Mouse (Mus musculus): ENCODE measurements around the gene Adk.
A peak's percentile ranks its signal among the peaks of the same experiment; 100 is the strongest.

The Adk gene

DNA sequence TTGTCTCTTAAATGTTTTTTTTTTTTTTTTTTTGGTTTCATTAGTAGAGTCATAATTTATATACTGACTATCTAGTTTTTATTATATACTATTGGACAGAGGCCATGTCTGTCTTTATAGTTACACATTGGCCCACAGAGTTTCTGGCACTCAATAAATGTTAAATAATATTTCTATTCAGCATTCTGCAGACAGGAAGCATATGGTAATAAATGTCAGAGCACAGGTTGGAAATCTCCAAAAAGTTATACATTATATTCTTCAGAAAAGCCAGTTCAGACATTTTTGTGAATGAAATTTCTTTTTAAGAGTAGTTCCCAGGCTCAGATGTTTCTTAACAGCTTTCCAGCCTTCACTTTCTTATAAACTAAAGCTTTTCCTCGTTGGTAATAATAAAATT, 303.9 kb downstream of the Adk start:
- no peak for DNase-seq

DNA sequence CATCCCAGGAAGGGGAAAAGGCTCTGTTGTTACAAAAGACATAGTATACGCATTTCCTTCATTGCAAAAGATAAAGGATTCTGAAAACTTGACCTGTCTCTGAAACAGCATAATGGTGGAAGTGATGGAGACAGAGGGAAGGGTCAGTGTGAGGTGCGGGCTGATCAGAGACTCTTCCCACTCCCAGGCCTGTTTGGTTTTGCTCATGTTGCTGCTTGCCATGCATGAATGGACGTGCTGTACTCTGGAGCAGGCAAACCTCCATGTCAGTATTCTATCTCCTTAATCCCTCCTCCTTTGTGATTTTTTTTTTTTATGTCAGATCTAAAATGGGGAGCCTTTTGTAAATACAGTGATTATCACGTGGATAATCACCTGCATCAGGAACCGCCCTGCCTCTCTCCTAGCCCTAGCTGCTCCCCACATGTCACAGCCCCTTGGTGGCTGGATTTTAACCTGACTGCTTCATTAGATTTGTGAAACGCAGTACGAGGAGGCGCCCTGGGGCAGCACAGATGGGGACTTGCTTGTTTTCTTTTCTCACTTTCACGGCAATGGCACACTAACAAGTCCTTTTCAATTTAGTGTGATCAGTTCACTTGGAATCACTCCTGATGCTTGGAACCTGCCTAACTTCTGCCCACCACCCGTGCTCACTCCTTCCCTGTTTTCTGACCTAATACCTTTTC, 307.0 kb downstream of the Adk start:
- DNase-seq, result peak in 1 of 2 experiments; percentile 13

- no peak for DNase-seq
Measured at GRCm38 (mm10) chr14:21359896-21360525, 307.6 kb downstream of the Adk start.

GRCm38 (mm10) chr14:21367095-21367494, 314.7 kb downstream of the Adk start:
- DNase-seq, result no peak

DNA sequence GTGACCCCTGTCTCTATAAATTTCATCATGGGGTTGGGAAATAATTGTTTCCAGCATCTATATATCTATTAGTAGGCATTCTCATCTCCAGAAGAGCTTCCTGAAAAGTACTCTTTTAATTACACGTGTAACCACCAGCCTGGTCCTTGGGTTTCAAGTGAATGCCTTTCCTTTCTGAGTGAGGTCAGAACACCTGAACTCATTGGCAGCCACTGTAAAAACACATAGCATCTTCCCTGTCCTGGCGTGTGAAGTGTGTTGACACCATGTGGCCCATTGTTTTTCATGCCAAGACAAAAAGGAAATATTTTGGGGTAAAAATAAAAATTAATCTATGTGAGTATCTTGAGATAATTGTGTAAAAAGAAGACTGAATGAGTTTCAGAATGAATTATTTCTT, 316.2 kb downstream of the Adk start:
- DNase-seq, result no peak

DNA sequence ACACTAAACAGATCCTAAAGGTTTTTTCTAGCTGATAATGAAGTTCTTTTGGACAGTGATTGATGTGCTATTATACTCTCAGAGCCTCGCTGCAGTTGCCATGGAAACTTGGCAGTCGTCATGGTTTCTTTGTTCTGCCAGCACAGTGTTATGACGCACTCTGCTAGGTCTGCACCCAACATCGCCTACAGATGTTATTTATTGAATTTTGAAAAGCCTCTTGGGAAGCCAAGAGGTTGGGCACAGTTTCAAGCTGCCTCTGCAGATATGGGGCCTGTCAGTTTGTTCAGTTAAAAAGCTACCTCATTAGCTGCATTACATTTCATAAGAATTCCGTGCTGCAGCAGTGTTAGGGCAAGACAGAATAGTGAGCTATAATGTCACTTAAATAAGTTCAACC, 316.8 kb downstream of the Adk start:
- peak; percentile 71 to 80 for DNase-seq

DNA sequence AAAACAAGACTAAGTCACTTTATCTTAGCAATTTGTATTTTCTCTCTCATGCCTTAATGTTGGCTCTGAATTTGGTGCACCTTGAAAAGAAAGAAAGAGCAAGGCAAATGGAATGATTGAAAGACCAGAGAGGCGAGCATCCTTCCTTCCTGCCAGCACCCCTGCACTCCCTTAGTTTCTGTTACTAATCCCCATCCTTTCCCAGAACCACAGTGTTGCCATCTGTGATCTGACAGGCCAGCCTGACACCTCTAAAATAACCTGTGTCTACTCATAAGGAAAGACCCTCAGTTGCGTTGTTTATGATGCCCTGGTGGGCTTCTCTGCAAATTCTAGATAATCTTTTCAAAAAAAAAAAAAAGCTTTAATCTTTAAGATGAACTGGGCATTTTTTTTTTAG, 319.6 kb downstream of the Adk start:
- no peak for DNase-seq

DNA sequence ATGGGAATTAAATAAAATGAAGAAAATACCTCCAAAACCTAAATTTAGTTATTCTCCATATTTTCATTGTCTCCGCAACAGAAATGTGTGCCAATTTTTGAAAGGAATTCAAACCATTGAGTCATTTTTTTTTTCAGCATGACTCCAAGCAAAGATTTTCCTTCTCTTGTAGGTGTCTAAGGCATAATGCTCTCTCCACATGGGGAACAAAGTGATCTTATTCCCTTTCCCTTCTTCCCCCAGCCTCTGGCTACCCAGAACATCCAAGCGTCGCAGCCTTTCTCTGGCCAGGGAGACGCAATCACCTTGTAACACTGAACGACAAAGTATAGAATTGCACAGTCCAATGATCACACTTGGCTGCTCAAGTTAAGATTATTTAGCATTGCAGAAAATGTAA, 320.3 kb downstream of the Adk start:
- no peak for DNase-seq

- DNase-seq, result no peak
Measured at GRCm38 (mm10) chr14:21383701-21384428, 331.5 kb downstream of the Adk start.

DNA sequence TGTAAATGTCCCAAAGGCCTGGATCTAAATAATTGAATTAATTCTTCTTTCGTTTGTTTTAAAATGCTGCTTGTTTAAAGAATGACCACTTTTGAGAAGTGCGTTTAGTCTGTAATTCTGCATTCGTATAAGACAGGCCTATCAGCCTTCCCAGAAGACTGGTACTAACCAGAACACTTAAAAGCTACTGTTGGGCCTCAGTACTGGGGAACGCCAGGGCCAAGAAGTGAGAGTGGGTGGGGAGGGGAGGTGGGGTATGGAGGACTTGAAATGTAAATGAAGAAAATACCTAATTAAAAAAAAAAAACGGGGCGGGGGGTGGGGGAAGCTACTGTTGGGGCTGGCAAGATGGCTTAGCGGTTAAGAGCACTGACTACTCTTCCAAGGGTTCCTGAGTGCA, 347.1 kb downstream of the Adk start:
- DNase-seq, result no peak

GRCm38 (mm10) chr14:21402157-21402601, 349.8 kb downstream of the Adk start:
- DNase-seq, result peak; percentile 10 to 11

DNA sequence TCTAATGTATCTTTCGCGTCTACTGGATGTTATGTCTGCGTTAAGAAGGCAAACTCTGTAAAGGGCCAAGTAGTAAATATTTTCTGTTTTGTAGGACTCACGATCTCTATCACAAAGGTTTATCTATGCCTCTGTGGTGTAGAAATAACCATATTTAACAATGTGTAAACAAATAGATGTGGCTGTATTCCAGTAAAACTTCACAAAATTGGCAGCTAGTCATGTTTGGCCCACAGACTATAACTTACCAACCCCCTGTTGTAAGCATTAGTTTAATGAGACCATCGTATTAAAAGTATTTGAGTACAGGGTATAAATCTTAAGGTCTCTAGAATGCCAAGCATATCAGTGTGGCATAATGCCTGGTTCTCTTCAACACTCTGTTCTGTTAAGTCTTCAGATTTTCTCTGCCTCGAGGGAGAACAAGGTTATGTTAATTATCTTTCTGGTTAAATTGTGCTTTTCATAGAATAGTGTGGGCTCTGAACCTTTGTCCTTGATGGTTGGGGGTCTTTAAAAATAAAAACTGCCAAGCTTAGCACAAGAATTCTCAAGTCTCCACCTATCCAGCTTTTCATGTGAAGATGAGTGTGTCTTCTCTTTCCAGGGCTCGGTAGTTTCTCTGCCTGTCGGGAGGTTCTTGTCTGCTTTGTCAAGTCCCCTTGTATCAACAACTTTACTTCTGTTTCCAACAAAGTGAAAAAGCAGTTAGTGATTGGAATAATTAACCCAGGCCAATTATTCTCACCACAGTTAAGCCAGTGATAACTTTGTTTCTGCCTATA, 350.4 kb downstream of the Adk start:
- no peak for DNase-seq

DNA sequence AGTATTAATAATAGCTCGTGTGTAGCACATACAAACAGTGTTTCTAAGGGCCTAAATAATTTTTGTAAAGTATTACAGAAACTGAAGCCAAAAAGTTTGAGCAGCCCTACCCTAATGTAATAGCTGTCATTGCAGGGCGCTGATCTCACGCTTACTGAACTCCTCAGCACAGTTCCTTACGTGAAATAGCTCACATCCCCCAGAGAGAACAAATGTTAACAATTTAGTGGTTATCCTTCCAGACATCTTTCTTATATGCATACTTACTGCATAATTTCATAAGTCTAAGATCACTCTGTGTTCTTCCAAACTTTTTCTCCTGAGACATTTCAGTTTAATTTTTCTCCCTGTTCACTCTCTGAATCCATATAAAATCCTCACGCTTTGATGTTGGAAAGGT, 354.6 kb downstream of the Adk start:
- DNase-seq, result no peak

DNA sequence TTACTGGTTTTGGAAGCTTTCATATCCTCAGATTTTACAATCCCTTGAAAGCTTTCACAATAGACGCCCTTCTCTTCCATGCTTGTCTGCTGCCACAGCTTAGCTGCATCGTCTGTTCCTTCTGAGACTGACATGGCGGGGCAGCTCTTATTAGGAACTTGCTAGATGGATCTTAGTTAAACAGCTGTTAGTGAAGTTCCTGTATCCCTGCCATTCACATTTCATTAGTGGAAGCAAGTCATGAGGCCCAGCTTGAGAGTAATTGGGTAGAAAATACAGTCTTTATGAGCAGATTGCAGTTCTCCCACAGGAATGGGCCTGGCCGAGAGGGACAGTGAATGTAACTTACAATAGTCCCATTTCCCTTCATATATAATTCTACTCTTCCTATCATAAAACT, 356.5 kb downstream of the Adk start:
- DNase-seq, result no peak

DNA sequence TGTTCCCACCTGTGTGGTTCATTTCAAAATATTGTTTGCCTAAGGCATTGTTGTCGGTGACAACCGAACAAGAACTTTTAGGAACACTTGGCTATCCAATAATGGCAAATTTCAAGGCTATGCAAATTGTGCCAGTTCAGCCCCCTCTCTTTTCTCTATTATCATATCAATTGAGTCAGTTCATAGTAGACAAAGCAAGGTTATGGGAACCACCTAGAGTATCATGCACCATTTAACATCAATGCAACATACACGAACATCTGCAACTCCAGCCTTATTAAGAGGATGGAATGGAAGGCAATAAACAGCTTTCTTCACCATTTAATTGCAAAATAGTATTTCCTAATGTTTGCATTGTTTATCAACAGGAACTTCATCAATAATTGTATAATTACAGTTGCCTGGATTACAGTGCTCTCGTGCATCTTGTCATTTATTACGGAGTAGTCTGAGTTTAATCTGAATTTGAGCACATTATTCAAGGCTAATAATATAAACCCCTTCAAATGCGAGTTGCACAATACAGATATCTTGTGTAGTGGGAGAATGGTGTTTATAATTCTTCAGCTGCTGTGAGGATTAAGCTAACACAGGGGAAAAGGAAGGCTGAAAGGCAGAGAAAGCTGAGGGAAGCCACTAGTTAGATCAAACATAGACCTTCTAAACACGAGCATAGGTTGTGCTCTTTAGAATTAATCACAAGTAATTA, 358.5 kb downstream of the Adk start:
- no peak for DNase-seq

GRCm38 (mm10) chr14:21411524-21411923, 359.1 kb downstream of the Adk start:
- DNase-seq, result no peak

DNA sequence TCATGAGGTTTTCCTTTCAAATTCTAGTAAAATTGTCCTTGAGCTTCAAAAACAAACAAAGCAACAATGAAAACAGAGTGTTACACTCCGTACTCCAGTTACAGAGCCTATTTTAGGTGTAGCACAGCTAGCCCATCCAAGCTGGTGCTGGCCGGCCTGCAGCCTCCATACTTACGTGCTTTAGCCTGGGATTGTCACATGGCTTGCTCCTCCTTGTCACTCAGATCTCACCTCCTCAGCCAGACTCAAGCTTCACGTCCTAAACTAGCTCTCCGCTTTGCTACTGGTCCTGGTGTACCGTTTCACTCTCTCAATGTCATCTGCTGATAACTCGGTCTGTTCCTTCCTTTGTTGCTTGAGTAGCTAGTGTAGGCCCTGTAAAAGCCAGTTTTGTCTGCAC, 366.0 kb downstream of the Adk start:
- no peak for DNase-seq

- DNase-seq, result no peak
Measured at GRCm38 (mm10) chr14:21427369-21427768, 375.0 kb downstream of the Adk start.

DNA sequence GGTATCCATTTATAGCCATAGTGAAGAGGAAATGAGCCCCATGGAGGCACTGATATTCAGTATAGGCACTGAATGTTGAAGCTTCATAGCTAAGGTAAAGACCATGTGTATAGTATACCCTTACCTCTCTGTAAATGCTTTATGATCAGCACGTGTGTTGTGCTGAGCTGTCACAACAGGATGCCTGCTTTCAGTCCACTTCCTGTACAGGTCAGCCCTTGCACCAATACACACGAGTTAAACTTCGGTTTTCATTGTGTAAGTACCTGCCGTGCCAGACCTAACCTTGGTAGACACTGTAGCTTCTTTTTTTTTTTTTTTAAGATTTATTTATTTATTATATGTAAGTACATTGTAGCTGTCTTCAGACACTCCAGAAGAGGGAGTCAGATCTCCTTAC, 381.0 kb downstream of the Adk start:
- no peak for DNase-seq

DNA sequence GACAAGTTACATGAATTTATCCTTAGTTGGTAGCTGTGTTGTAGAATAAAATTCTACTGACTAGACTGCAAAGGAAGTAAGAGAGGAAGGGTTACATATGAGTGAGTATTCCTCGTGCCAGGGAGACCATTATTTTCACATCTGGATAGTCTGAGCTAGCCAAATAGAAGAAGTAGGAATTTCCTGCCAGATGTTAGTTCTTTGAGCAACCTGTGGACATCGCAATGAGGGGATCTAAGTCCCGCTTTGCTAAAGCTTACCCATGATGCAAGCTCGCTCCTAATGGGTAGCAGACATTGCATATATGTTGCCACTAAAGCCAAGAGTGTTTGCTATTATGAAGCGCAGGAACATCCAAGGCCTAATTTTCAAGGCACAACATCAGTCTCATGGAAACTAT, 381.6 kb downstream of the Adk start:
- DNase-seq, result no peak

- DNase-seq, result no peak
Measured at GRCm38 (mm10) chr14:21434686-21435085, 382.3 kb downstream of the Adk start.

DNA sequence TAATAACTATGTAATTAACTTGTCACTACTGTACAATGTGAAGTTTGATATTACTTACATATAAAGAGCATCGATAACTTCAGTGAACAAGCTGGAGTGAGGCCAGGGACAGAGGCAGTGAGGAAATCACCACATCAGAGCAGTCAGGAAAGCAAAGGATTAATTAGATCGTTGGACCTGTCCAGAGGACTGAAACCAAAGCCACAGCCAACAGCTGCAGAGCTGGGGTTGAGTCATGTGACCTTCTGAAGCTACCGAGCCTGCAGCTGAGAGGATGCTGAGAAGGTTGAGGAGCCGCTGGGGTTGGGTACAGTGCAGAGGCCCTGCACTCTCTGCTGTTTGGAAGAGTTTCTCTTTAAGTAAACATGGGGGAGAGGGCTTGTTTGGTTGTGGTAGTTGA, 387.4 kb downstream of the Adk start:
- DNase-seq, result peak in 1 of 2 experiments; percentile 12

DNA sequence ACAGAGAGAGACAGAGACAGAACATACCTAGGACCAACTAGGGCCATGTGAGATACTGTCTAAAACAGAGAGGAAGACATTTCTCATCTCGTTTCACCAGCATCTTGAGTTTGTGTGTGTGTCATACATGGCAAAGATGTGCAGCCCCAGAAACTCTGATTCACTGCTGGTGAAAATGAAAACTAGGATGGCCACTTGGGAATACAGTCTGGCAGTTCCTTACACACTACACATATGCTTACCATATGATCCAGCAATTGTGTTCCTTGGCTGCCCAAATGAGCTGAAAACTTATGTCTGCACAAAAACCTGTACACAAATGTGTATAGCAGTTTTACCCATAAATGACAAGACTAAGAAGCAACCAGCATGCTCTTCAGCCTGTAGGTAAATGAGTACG, 388.2 kb downstream of the Adk start:
- no peak for DNase-seq

Data from kidney, postnatal 4 days (tissue).